Mouse (Mus musculus): ENCODE measurements around the gene 0610040J01Rik. TPM values are rescaled to one million over a fixed set of nuclear protein-coding genes. Genes with fewer than 3 reads are reported as not detected.

Gene 0610040J01Rik
- total and polyA plus RNA-seq, 3 experiments: not detected

DNA sequence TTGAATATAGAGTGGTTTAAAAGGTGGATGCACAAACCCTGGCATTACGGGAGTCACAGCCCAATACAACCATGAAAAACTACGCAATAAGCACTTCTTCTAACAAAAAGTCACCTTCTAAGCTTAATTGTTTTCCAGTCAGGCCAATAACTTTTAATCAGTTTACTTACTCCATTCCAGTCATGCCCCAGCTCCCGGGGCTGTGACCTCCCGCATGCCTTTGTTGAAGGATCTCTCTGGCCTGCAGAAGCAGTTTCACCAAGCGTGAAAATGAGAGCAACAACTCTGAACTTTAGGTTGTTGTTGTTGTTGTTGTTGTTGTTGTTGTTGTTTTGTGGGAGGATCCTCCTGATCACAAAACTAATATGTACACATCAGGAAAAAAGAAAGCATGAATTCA is 21.8 kb downstream of the 0610040J01Rik start:
- Histone ChIP-seq H3K4me3 (ENCODE audit: control insufficient read depth in 1 of 2, insufficient read depth in 1 of 2, low read depth in 2 of 2, low read length in 2 of 2) (no peak overlapping the region), H3K9ac (ENCODE audit: control insufficient read depth, low read depth, low read length, poor library complexity, severe bottlenecking) (no peak overlapping the region)
- TF ChIP-seq HCFC1 (IDR thresholded peaks at IDR 0.05; ENCODE audit: low read depth, low read length) (no peak), ELF1 (IDR thresholded peaks at IDR 0.05; ENCODE audit: low read depth, low read length) (no peak), ZNF384 (IDR thresholded peaks at IDR 0.05; ENCODE audit: low read depth, low read length) (no peak), ZMIZ1 (IDR thresholded peaks at IDR 0.05; ENCODE audit: low read depth, low read length) (no peak), BHLHE40 (IDR thresholded peaks at IDR 0.05; ENCODE audit: borderline replicate concordance, low read depth, low read length) (no peak), MXI1 (IDR thresholded peaks at IDR 0.05; ENCODE audit: low read depth, low read length) (no peak), UBTF (IDR thresholded peaks at IDR 0.05; ENCODE audit: borderline replicate concordance, insufficient read depth, low read depth, low read length) (no peak), ZKSCAN1 (IDR thresholded peaks at IDR 0.05; ENCODE audit: low read depth, low read length) (no peak), MEF2A (IDR thresholded peaks at IDR 0.05; ENCODE audit: extremely low read depth, insufficient replicate concordance, low read depth, low read length, poor library complexity, severe bottlenecking) (no peak), ZC3H11A (IDR thresholded peaks at IDR 0.05; ENCODE audit: low read depth, low read length) (no peak), E2F4 (IDR thresholded peaks at IDR 0.05; ENCODE audit: borderline replicate concordance, low read depth, low read length) (no peak), GABPA (IDR thresholded peaks at IDR 0.05; ENCODE audit: low read depth, low read length) (no peak), CTCF (IDR thresholded peaks at IDR 0.05 in 2 of 3, conservative IDR thresholded peaks at IDR 0.05 in 1 of 3; ENCODE audit: control insufficient read depth in 1 of 3, insufficient read depth in 1 of 3, low read depth in 2 of 3, low read length in 3 of 3, poor library complexity in 1 of 3, severe bottlenecking in 1 of 3) (no peak), SMC3 (IDR thresholded peaks at IDR 0.05; ENCODE audit: low read depth, low read length) (no peak), TCF12 (IDR thresholded peaks at IDR 0.05; ENCODE audit: low read depth, low read length) (no peak), RAD21 (IDR thresholded peaks at IDR 0.05; ENCODE audit: low read depth, low read length) (no peak), JUND (IDR thresholded peaks at IDR 0.05; ENCODE audit: low read depth, low read length) (no peak)

GRCm38 (mm10) chr5:63834435-63834834 is 22.3 kb downstream of the 0610040J01Rik start:
- H3K4me3 ChIP-seq (ENCODE audit: control insufficient read depth in 1 of 2, insufficient read depth in 1 of 2, low read depth in 2 of 2, low read length in 2 of 2): no peak overlapping the region
- peaks cover 0 to 2% of the 10 kb centered on the region in 2 experiments; a peak in 1 of 4 replicates for H3K4me1 ChIP-seq (ENCODE audit: control insufficient read depth in 1 of 2, insufficient read depth in 2 of 2, low read length in 2 of 2)
- DNase-seq (ENCODE audit: low read depth, low spot score): no peak
- no peaks in the 10 kb centered on the region for H3K79me2 ChIP-seq (ENCODE audit: control insufficient read depth, insufficient read depth, low read length, poor library complexity)
- TF ChIP-seq GABPA (IDR thresholded peaks at IDR 0.05; ENCODE audit: low read depth, low read length) (no peak), SIN3A (IDR thresholded peaks at IDR 0.05; ENCODE audit: low read length) (no peak), POLR2AphosphoS5 (IDR thresholded peaks at IDR 0.05; ENCODE audit: borderline replicate concordance, low read depth, low read length) (no peak), POLR2A (IDR thresholded peaks at IDR 0.05; ENCODE audit: control insufficient read depth in 1 of 2, insufficient read depth in 1 of 2, low read depth in 1 of 2, low read length in 2 of 2, poor library complexity in 1 of 2) (no peak), TBP (IDR thresholded peaks at IDR 0.05; ENCODE audit: low read depth, low read length) (no peak), NRF1 (IDR thresholded peaks at IDR 0.05; ENCODE audit: insufficient read depth, low read depth, low read length, poor library complexity, severe bottlenecking) (no peak), MAX (IDR thresholded peaks at IDR 0.05; ENCODE audit: low read length) (no peak), MYB (IDR thresholded peaks at IDR 0.05; ENCODE audit: low read depth, low read length) (no peak), POLR2AphosphoS2 (IDR thresholded peaks at IDR 0.05; ENCODE audit: low read length) (no peak), ZNF384 (IDR thresholded peaks at IDR 0.05; ENCODE audit: low read depth, low read length) (no peak), USF1 (IDR thresholded peaks at IDR 0.05; ENCODE audit: low read depth, low read length) (no peak), USF2 (IDR thresholded peaks at IDR 0.05; ENCODE audit: borderline replicate concordance in 1 of 2, insufficient read depth in 1 of 2, low read depth in 1 of 2, low read length in 2 of 2) (no peak), HCFC1 (IDR thresholded peaks at IDR 0.05; ENCODE audit: low read depth, low read length) (no peak), MEF2A (IDR thresholded peaks at IDR 0.05; ENCODE audit: extremely low read depth, insufficient replicate concordance, low read depth, low read length, poor library complexity, severe bottlenecking) (no peak), MAZ (IDR thresholded peaks at IDR 0.05; ENCODE audit: low read depth, low read length) (no peak), MYC (IDR thresholded peaks at IDR 0.05; ENCODE audit: low read depth, low read length) (no peak), KAT2A (conservative IDR thresholded peaks at IDR 0.05; ENCODE audit: low read depth, low read length) (no peak), ELF1 (IDR thresholded peaks at IDR 0.05; ENCODE audit: low read depth, low read length) (no peak)
- no peaks in the 10 kb centered on the region for H3K9me3 ChIP-seq (replicated peaks; ENCODE audit: insufficient read depth, low read length)
- H3K27me3 ChIP-seq (ENCODE audit: control insufficient read depth in 1 of 2, insufficient read depth in 2 of 2, low read length in 2 of 2): no peaks in the 10 kb centered on the region; a peak in 1 of 4 replicates
- no peaks in the 10 kb centered on the region for H3K36me3 ChIP-seq (ENCODE audit: control insufficient read depth in 1 of 2, insufficient read depth in 2 of 2, low read length in 2 of 2)
- H3K27ac ChIP-seq (ENCODE audit: control insufficient read depth, low read depth, low read length): no peak overlapping the region
- H3K9ac ChIP-seq (ENCODE audit: control insufficient read depth, low read depth, low read length, poor library complexity, severe bottlenecking): no peak overlapping the region

More for the DNA sequence above, 21.8 kb downstream of the 0610040J01Rik start:
- Histone ChIP-seq H3K4me1 (ENCODE audit: control insufficient read depth in 1 of 2, insufficient read depth in 2 of 2, low read length in 2 of 2) (peaks cover 0 to 2% of the 10 kb centered on the region in 2 experiments; a peak in 1 of 4 replicates), H3K27ac (ENCODE audit: control insufficient read depth, low read depth, low read length) (no peak overlapping the region), H3K36me3 (ENCODE audit: control insufficient read depth in 1 of 2, insufficient read depth in 2 of 2, low read length in 2 of 2) (no peaks in the 10 kb centered on the region), H3K9me3 (replicated peaks; ENCODE audit: insufficient read depth, low read length) (no peaks in the 10 kb centered on the region), H3K79me2 (ENCODE audit: control insufficient read depth, insufficient read depth, low read length, poor library complexity) (no peaks in the 10 kb centered on the region), H3K27me3 (ENCODE audit: control insufficient read depth in 1 of 2, insufficient read depth in 2 of 2, low read length in 2 of 2) (no peaks in the 10 kb centered on the region; a peak in 1 of 4 replicates)
- no peak for DNase-seq (ENCODE audit: low read depth, low spot score)

All from MEL (cell line).